Mouse (Mus musculus) embryonic fibroblast, embryonic 13.5 days (primary cell): Measurements from ENCODE around the gene Ifna5.

ENCODE experiments used
- CTCF ChIP-seq: IDR thresholded peaks from 2 replicates; pipeline ENCODE4 v1.5.1; 2011; ENCODE audit warnings: mild to moderate bottlenecking, control low read depth, low read length, moderate library complexity, borderline replicate concordance; ENCODE audit not compliant: insufficient read depth
- POLR2A ChIP-seq: IDR thresholded peaks from 2 replicates; pipeline ENCODE4 v1.6.1; 2011; ENCODE audit warnings: low read depth, mild to moderate bottlenecking, control low read depth, low read length, moderate library complexity

DNA sequence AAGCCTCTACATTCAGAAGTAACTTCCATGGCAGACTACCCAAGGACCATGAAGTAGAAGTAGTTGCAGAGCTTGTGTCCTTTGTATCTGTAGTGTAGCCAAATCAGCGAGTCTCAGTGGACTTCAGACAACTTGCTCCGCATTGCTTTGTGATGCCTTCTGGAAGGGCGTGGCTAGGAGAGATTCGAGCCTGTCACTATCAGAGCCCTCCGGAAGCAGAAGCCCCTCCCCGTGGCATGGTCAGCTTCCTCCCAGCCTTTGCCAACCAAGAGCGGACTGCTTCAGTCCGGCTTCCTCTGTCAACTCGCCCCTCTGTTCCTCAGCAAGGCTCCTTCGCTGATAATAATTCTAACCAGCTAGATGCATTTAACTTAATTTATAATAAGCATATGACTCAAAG lies 42.9 kb downstream of the Ifna5 start:
- TF ChIP-seq POLR2A (no peak), CTCF (no peak)
